Mouse (Mus musculus) lung, postnatal 10 days (tissue): Measurements from ENCODE around the gene Arhgef3.

Experiments
- DNase-seq: peaks from one replicate; pipeline ENCODE4 v3.0.0; 2021

Arhgef3 gene

GRCm38 (mm10) chr14:27327862-27328261, 213.2 kb downstream of the Arhgef3 start:
- no peak for DNase-seq

GRCm38 (mm10) chr14:27328952-27329351, 214.3 kb downstream of the Arhgef3 start:
- DNase-seq: no peak

GRCm38 (mm10) chr14:27331490-27332035, 216.9 kb downstream of the Arhgef3 start:
- no peak for DNase-seq

GRCm38 (mm10) chr14:27332359-27332987, 217.8 kb downstream of the Arhgef3 start:
- no peak for DNase-seq

- peak; percentile 86 for DNase-seq
Observed at GRCm38 (mm10) chr14:27335331-27336207, 220.9 kb downstream of the Arhgef3 start.

GRCm38 (mm10) chr14:27336208-27337114, 221.8 kb downstream of the Arhgef3 start:
- no peak for DNase-seq

GRCm38 (mm10) chr14:27337156-27337555, 222.5 kb downstream of the Arhgef3 start:
- no peak for DNase-seq

- peak; percentile 80 for DNase-seq
Observed at GRCm38 (mm10) chr14:27338034-27338708, 223.5 kb downstream of the Arhgef3 start.

GRCm38 (mm10) chr14:27340682-27341415, 226.2 kb downstream of the Arhgef3 start:
- DNase-seq: no peak

- no peak for DNase-seq
Observed at GRCm38 (mm10) chr14:27341486-27341885, 226.8 kb downstream of the Arhgef3 start.

GRCm38 (mm10) chr14:27342451-27342850, 227.8 kb downstream of the Arhgef3 start:
- DNase-seq: no peak

GRCm38 (mm10) chr14:27344250-27344990, 229.7 kb downstream of the Arhgef3 start:
- no peak for DNase-seq

GRCm38 (mm10) chr14:27345051-27345885, 230.6 kb downstream of the Arhgef3 start:
- no peak for DNase-seq

GRCm38 (mm10) chr14:27347224-27347623, 232.5 kb downstream of the Arhgef3 start:
- DNase-seq: peak; percentile 30

- no peak for DNase-seq
Observed at GRCm38 (mm10) chr14:27347666-27348065, 233.0 kb downstream of the Arhgef3 start.

- no peak for DNase-seq
Observed at GRCm38 (mm10) chr14:27348088-27348487, 233.4 kb downstream of the Arhgef3 start.

- DNase-seq: no peak
Observed at GRCm38 (mm10) chr14:27348656-27349055, 234.0 kb downstream of the Arhgef3 start.

GRCm38 (mm10) chr14:27349120-27349519, 234.4 kb downstream of the Arhgef3 start:
- no peak for DNase-seq

- peak; percentile 22 for DNase-seq
Observed at GRCm38 (mm10) chr14:27349828-27350729, 235.4 kb downstream of the Arhgef3 start.
